Mouse (Mus musculus): Measurements from ENCODE around the gene Numb. TPM values are rescaled to one million over a fixed set of nuclear protein-coding genes. Genes with fewer than 3 reads are reported as not detected.

Numb gene
- polyA plus RNA-seq, 1 experiment from 2014 or later: 30.7 TPM

- ATAC-seq (replicated peaks; ENCODE audit: insufficient number of reproducible peaks, low FRiP score, low TSS enrichment, low read depth) (0 out of 2 replicates have a peak, but pooled peaks have one; percentile 18), DNase-seq (ENCODE audit: low spot score) (no peak)
- Histone ChIP-seq H3K36me3 (replicated peaks; ENCODE audit: control insufficient read depth, insufficient read depth, low read depth, low read length) (no peaks in the 10 kb centered on the region; the same call in none of the 2 replicates), H3K4me1 (ENCODE audit: control insufficient read depth, insufficient read depth, low read length) (no peaks in the 10 kb centered on the region), H3K9me3 (replicated peaks; ENCODE audit: control insufficient read depth, low read length) (no peaks in the 10 kb centered on the region), H3K4me3 (ENCODE audit: low read depth, low read length) (no peak overlapping the region), H3K9ac (replicated peaks; ENCODE audit: low read length) (no peak overlapping the region), H3K27ac (replicated peaks; ENCODE audit: low read depth, low read length) (no peak overlapping the region), H3K4me2 (ENCODE audit: low read depth, low read length) (no peak overlapping the region), H3K27me3 (ENCODE audit: control insufficient read depth, insufficient read depth, low read length) (no peaks in the 10 kb centered on the region)
- WGBS: 92% methylated on average over 7 of the region's 7 CpGs
These were observed 126.1 kb downstream of the Numb start for GRCm38 (mm10) chr12:83795586-83795985.

GRCm38 (mm10) chr12:83795051-83795450, 126.7 kb downstream of the Numb start:
- Histone ChIP-seq H3K9ac (replicated peaks; ENCODE audit: low read length) (no peak overlapping the region), H3K4me1 (ENCODE audit: control insufficient read depth, insufficient read depth, low read length) (no peaks in the 10 kb centered on the region), H3K9me3 (replicated peaks; ENCODE audit: control insufficient read depth, low read length) (no peaks in the 10 kb centered on the region), H3K4me2 (ENCODE audit: low read depth, low read length) (no peak overlapping the region), H3K27me3 (ENCODE audit: control insufficient read depth, insufficient read depth, low read length) (no peaks in the 10 kb centered on the region), H3K4me3 (ENCODE audit: low read depth, low read length) (no peak overlapping the region), H3K27ac (replicated peaks; ENCODE audit: low read depth, low read length) (no peak overlapping the region), H3K36me3 (replicated peaks; ENCODE audit: control insufficient read depth, insufficient read depth, low read depth, low read length) (no peaks in the 10 kb centered on the region; the same call in none of the 2 replicates)
- DNase-seq (ENCODE audit: low spot score) (no peak), ATAC-seq (replicated peaks; ENCODE audit: insufficient number of reproducible peaks, low FRiP score, low TSS enrichment, low read depth) (no peak)
- 49% methylated on average over 2 of the region's 2 CpGs for WGBS

- ATAC-seq (replicated peaks; ENCODE audit: insufficient number of reproducible peaks, low FRiP score, low TSS enrichment, low read depth): no peak
- no peaks in the 10 kb centered on the region; the same call in none of the 2 replicates for H3K36me3 ChIP-seq (replicated peaks; ENCODE audit: control insufficient read depth, insufficient read depth, low read depth, low read length)
These were observed 128.9 kb downstream of the Numb start for GRCm38 (mm10) chr12:83792706-83793410.

GRCm38 (mm10) chr12:83791737-83792136, 130.0 kb downstream of the Numb start:
- Histone ChIP-seq H3K4me3 (ENCODE audit: low read depth, low read length) (no peak overlapping the region), H3K9ac (replicated peaks; ENCODE audit: low read length) (no peak overlapping the region), H3K27me3 (ENCODE audit: control insufficient read depth, insufficient read depth, low read length) (no peaks in the 10 kb centered on the region), H3K27ac (replicated peaks; ENCODE audit: low read depth, low read length) (no peak overlapping the region), H3K4me2 (ENCODE audit: low read depth, low read length) (no peak overlapping the region), H3K36me3 (replicated peaks; ENCODE audit: control insufficient read depth, insufficient read depth, low read depth, low read length) (no peaks in the 10 kb centered on the region; the same call in none of the 2 replicates), H3K4me1 (ENCODE audit: control insufficient read depth, insufficient read depth, low read length) (no peaks in the 10 kb centered on the region), H3K9me3 (replicated peaks; ENCODE audit: control insufficient read depth, low read length) (no peaks in the 10 kb centered on the region)
- DNase-seq (ENCODE audit: low spot score) (no peak), ATAC-seq (replicated peaks; ENCODE audit: insufficient number of reproducible peaks, low FRiP score, low TSS enrichment, low read depth) (no peak)
- WGBS: 91% methylated on average over 10 of the region's 10 CpGs

More at GRCm38 (mm10) chr12:83792706-83793410, 128.9 kb downstream of the Numb start:
- no peak for DNase-seq (ENCODE audit: low spot score)
- Histone ChIP-seq H3K9ac (replicated peaks; ENCODE audit: low read length) (no peak overlapping the region), H3K9me3 (replicated peaks; ENCODE audit: control insufficient read depth, low read length) (no peaks in the 10 kb centered on the region), H3K27ac (replicated peaks; ENCODE audit: low read depth, low read length) (no peak overlapping the region), H3K4me3 (ENCODE audit: low read depth, low read length) (no peak overlapping the region), H3K4me1 (ENCODE audit: control insufficient read depth, insufficient read depth, low read length) (no peaks in the 10 kb centered on the region), H3K4me2 (ENCODE audit: low read depth, low read length) (no peak overlapping the region), H3K27me3 (ENCODE audit: control insufficient read depth, insufficient read depth, low read length) (no peaks in the 10 kb centered on the region)
- WGBS: 81% methylated on average over 10 of the region's 10 CpGs

- H3K27me3 ChIP-seq (ENCODE audit: control insufficient read depth, insufficient read depth, low read length): no peaks in the 10 kb centered on the region
- H3K36me3 ChIP-seq (replicated peaks; ENCODE audit: control insufficient read depth, insufficient read depth, low read depth, low read length): no peaks in the 10 kb centered on the region; the same call in 1 of the 2 replicates
- WGBS: 77% methylated on average over 4 of the region's 4 CpGs
These were observed 131.0 kb downstream of the Numb start for GRCm38 (mm10) chr12:83790749-83791148.

GRCm38 (mm10) chr12:83789781-83790140, 132.0 kb downstream of the Numb start:
- WGBS: 38% methylated on average over 4 of the region's 4 CpGs
- no peaks in the 10 kb centered on the region for H3K9me3 ChIP-seq (replicated peaks; ENCODE audit: control insufficient read depth, low read length)
- H3K27ac ChIP-seq (replicated peaks; ENCODE audit: low read depth, low read length): 0 out of 2 replicates have a peak overlapping the region, but pooled peaks have one; percentile 28
- no peak overlapping the region for H3K9ac ChIP-seq (replicated peaks; ENCODE audit: low read length)
- H3K4me2 ChIP-seq (ENCODE audit: low read depth, low read length): no peak overlapping the region
- no peaks in the 10 kb centered on the region for H3K4me1 ChIP-seq (ENCODE audit: control insufficient read depth, insufficient read depth, low read length)
- ATAC-seq (replicated peaks; ENCODE audit: insufficient number of reproducible peaks, low FRiP score, low TSS enrichment, low read depth) (no peak), DNase-seq (ENCODE audit: low spot score) (peak; percentile 51)
- H3K36me3 ChIP-seq (replicated peaks; ENCODE audit: control insufficient read depth, insufficient read depth, low read depth, low read length): no peaks in the 10 kb centered on the region; the same call in 1 of the 2 replicates
- H3K27me3 ChIP-seq (ENCODE audit: control insufficient read depth, insufficient read depth, low read length): no peaks in the 10 kb centered on the region
- no peak overlapping the region for H3K4me3 ChIP-seq (ENCODE audit: low read depth, low read length)

More at GRCm38 (mm10) chr12:83790749-83791148, 131.0 kb downstream of the Numb start:
- H3K4me1 ChIP-seq (ENCODE audit: control insufficient read depth, insufficient read depth, low read length): no peaks in the 10 kb centered on the region
- no peak overlapping the region for H3K4me2 ChIP-seq (ENCODE audit: low read depth, low read length)
- no peak overlapping the region for H3K9ac ChIP-seq (replicated peaks; ENCODE audit: low read length)
- ATAC-seq (replicated peaks; ENCODE audit: insufficient number of reproducible peaks, low FRiP score, low TSS enrichment, low read depth) (no peak), DNase-seq (ENCODE audit: low spot score) (no peak)
- no peak overlapping the region for H3K4me3 ChIP-seq (ENCODE audit: low read depth, low read length)
- H3K27ac ChIP-seq (replicated peaks; ENCODE audit: low read depth, low read length): no peak overlapping the region
- no peaks in the 10 kb centered on the region for H3K9me3 ChIP-seq (replicated peaks; ENCODE audit: control insufficient read depth, low read length)

- Histone ChIP-seq H3K36me3 (replicated peaks; ENCODE audit: control insufficient read depth, insufficient read depth, low read depth, low read length) (no peaks in the 10 kb centered on the region; the same call in 1 of the 2 replicates), H3K27ac (replicated peaks; ENCODE audit: low read depth, low read length) (no peak overlapping the region), H3K4me3 (ENCODE audit: low read depth, low read length) (no peak overlapping the region), H3K9me3 (replicated peaks; ENCODE audit: control insufficient read depth, low read length) (no peaks in the 10 kb centered on the region), H3K27me3 (ENCODE audit: control insufficient read depth, insufficient read depth, low read length) (no peaks in the 10 kb centered on the region), H3K9ac (replicated peaks; ENCODE audit: low read length) (no peak overlapping the region), H3K4me1 (ENCODE audit: control insufficient read depth, insufficient read depth, low read length) (no peaks in the 10 kb centered on the region), H3K4me2 (ENCODE audit: low read depth, low read length) (no peak overlapping the region)
- 86% methylated on average over 17 of the region's 17 CpGs for WGBS
- DNase-seq (ENCODE audit: low spot score) (no peak), ATAC-seq (replicated peaks; ENCODE audit: insufficient number of reproducible peaks, low FRiP score, low TSS enrichment, low read depth) (no peak)
These were observed 132.5 kb downstream of the Numb start for GRCm38 (mm10) chr12:83789051-83789780.

- no peak overlapping the region for H3K9ac ChIP-seq (replicated peaks; ENCODE audit: low read length)
- WGBS: 83% methylated on average over 4 of the region's 4 CpGs
- H3K4me2 ChIP-seq (ENCODE audit: low read depth, low read length): no peak overlapping the region
- no peaks in the 10 kb centered on the region for H3K4me1 ChIP-seq (ENCODE audit: control insufficient read depth, insufficient read depth, low read length)
- DNase-seq (ENCODE audit: low spot score) (no peak), ATAC-seq (replicated peaks; ENCODE audit: insufficient number of reproducible peaks, low FRiP score, low TSS enrichment, low read depth) (no peak)
- H3K9me3 ChIP-seq (replicated peaks; ENCODE audit: control insufficient read depth, low read length): no peaks in the 10 kb centered on the region
- H3K36me3 ChIP-seq (replicated peaks; ENCODE audit: control insufficient read depth, insufficient read depth, low read depth, low read length): no peaks in the 10 kb centered on the region
- no peak overlapping the region for H3K4me3 ChIP-seq (ENCODE audit: low read depth, low read length)
- H3K27ac ChIP-seq (replicated peaks; ENCODE audit: low read depth, low read length): no peak overlapping the region
- no peaks in the 10 kb centered on the region for H3K27me3 ChIP-seq (ENCODE audit: control insufficient read depth, insufficient read depth, low read length)
These were observed 136.4 kb downstream of the Numb start for GRCm38 (mm10) chr12:83785305-83785704.
